Mouse (Mus musculus): ENCODE results near the gene Il20rb. TPM values are rescaled to one million over a fixed set of nuclear protein-coding genes. Genes with fewer than 3 reads are reported as not detected.

The Il20rb gene
- total and polyA plus RNA-seq, 3 experiments = 0.50 to 1.9 TPM; not detected in 1

Other genes starting within 250 kb of the Il20rb start
- 20.8 and 21.8 TPM in 2 replicates for gene Nck1, start 59.3 kb upstream of the Il20rb start, total RNA-seq (2012; rRNA removed)
- gene Nck1, start 59.3 kb upstream of the Il20rb start, polyA plus RNA-seq (2012; ENCODE audit: insufficient read depth in 1 of 2, insufficient read length in 2 of 2, low read depth in 1 of 2, low replicate concordance in 2 of 2, missing spikeins in 1 of 2) = 10 to 100 TPM in 1 of 2 experiments, not detected in 1; 24.3 TPM
- gene Slc35g2, start 84.3 kb upstream of the Il20rb start, total RNA-seq (2012; rRNA removed) = not detected in 2 replicates
- under 1 TPM in 1 of 2 experiments, not detected in 1; 0.49 TPM for gene Slc35g2, start 84.3 kb upstream of the Il20rb start, polyA plus RNA-seq (2012; ENCODE audit: insufficient read depth in 1 of 2, insufficient read length in 2 of 2, low read depth in 1 of 2, low replicate concordance in 2 of 2, missing spikeins in 1 of 2)
- gene Stag1, start 111.0 kb upstream of the Il20rb start, total RNA-seq (2012; rRNA removed) = 30.1 and 33.6 TPM in 2 replicates
- 10 to 100 TPM in 1 of 2 experiments, not detected in 1; 41.7 TPM for gene Stag1, start 111.0 kb upstream of the Il20rb start, polyA plus RNA-seq (2012; ENCODE audit: insufficient read depth in 1 of 2, insufficient read length in 2 of 2, low read depth in 1 of 2, low replicate concordance in 2 of 2, missing spikeins in 1 of 2)

All from MEL (cell line).